Mouse (Mus musculus) left cerebral cortex, adult 2 months (tissue): ENCODE measurements around the gene Rnf183. TPM values are rescaled to one million over a fixed set of nuclear protein-coding genes. Genes with fewer than 3 reads are reported as not detected.
"Not testable (repeated sequence)": the region's sequence is repeated elsewhere in the genome, so short reads cannot be mapped to it uniquely, and the experiment has no call there.

ENCODE experiments used
- DNase-seq, 2 experiments: peaks; one replicate each; pipeline ENCODE4 v3.0.0; 2021 to 2022; ENCODE audit warnings: low spot score in 2 of 2, mixed read lengths in 1 of 2; ENCODE audit errors: extremely low spot score in 1 of 2
- H3K27ac ChIP-seq: fragments of 200-600 bp; 2 replicates; pipeline ENCODE4 v1.8.1; 2022
- H3K4me3 ChIP-seq: fragments of 200-600 bp; 2 replicates; pipeline ENCODE4 v1.8.1; 2022
- CTCF ChIP-seq: fragments of 200-600 bp; IDR thresholded peaks from 2 replicates; pipeline ENCODE4 v1.8.1; 2022; ENCODE audit warnings: antibody characterized with exemption, mild to moderate bottlenecking, moderate library complexity
- intact Hi-C: fragments of 180-260 bp; cut with DNase I; formaldehyde crosslinking; loops from one replicate; pipeline ENCODE4 v1.15.1; 2025
- long read RNA-seq, 2 experiments: library from polyadenylated mRNA; stranded (forward); transcript quantifications; one replicate each; pipeline ENCODE4 v2.0.0; 2021; ENCODE audit warnings: borderline mapping rate in 2 of 2
- total RNA-seq, 2 experiments: library from RNA; stranded (reverse); gene quantifications; 2 replicates each; pipeline ENCODE4 v1.2.3; 2021

Rnf183 gene
- total RNA-seq = not detected
- long read RNA-seq, experiment 1 = 0 reads
- long read RNA-seq, experiment 2 = 0 reads

DNA sequence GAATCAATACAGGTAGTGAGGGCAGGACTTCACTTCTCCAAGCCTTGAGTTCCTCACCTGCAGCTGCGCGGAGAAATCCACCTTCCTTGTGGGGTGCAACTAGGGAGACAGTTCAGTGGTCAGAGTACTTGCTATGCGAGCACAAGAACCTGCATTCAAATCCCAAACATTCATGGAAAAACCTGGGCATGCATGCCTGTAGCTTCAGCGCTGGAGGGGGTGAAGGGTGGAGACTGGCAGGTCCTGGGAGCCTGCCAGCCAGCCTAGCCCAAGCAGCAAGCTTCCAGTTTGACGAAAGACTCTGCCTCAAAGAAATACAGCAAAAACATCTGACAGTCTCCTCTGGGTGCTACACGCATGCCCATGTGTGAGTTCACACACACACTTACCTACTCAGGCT, at the start of gene Rnf183:
Gene Rnf183 (minus strand): TSS at position 172 of the 400 bp plus-strand sequence.
- no peak for DNase-seq
- intact Hi-C loops = no loop called here
- Histone ChIP-seq H3K4me3 (no peak within 1 kb of the TSS), H3K27ac (no peak within 1 kb of the TSS)
- no peak for TF ChIP-seq CTCF

DNA sequence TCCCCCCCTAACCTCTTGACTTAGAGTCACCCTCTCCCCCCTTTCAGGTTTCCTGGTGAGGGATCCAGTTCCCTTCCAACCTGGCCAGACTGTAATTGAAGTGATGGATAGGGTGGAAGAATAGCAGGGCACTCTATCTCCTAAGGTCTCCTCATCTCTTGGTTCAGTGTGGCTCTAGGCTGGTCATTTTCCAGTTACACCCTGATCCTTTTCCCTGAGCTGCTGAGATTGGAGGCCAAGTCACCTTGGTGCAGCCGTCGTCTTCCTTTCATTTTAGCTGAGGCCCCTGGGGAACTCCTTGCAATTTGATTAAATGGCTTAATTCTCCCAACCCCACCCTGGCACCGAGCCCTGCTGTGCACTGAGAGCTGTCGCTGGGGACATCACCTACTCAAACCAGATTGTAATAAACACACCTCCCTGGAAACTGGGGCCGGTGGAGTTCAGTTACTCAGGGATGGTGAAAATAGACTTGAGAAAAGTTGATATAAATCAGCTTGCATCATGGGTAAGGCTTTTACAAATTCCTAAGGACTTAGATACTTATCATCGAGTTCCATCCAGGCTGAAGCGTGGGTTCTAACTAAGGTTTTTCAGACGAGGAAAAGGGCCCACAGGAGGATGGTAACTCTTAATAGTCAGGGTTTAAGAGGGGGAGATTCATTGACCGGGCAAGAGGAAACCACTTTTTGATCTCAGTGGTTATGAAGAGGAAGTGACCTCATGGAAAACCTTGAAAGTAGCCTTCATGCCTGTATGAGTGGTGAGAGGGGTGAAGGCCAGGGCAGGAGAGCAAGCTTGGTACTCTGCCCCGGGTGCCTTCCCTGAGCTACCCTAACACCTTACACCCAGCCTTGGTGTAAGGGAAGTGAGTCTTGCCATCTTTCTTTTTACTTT, 45.9 kb upstream of the Rnf183 start:
- intact Hi-C loops = no loop called here

DNA sequence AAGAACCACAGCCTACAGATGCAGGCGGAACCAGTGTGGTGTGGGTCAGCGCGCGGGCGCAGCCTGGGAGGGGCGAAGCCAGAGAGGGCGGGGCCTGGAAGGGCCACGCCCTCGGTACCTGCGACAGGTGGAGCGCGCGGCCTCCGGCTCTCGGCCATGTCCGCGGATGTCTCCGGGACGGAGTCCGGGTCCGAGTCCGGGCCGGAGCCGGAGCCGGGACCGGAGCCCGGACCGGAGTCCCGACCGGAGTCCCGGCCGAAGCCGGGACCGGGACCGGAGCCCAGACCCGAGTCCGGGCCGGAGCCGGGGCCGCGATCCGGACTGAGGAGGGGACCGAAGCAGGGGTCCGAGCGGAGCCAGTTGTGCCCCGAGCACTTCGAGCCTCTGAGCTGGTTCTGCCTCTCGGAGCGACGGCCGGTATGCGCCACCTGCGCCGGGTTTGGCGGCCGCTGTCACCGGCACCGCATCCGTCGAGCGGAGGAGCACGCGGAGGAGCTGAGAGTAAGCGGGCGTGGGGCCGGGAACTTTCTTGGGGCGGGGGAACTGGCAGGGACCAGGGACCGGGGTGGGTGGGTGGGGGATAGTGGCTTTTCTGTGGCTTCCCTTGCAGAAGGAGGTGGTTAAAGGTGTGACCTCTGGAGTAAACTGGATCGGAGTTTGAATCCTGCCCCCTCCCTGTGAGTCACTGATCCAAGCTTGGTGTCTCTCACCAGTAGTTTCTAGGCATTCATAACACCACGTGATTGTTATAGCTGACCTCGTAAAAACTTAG, 45.1 kb upstream of the Rnf183 start, which contains the start of gene Bspry:
Gene Bspry (plus strand): TSS at position 117 of the 772 bp plus-strand sequence.
- Histone ChIP-seq H3K4me3 (peak within 1 kb of the TSS; percentile 40), H3K27ac (no peak within 1 kb of the TSS)
- DNase-seq = no peak
- intact Hi-C loops = no loop called here
- TF ChIP-seq CTCF = no peak

More for the DNA sequence above, 45.9 kb upstream of the Rnf183 start:
- no peak for DNase-seq
- no peak for TF ChIP-seq CTCF
- Histone ChIP-seq H3K4me3 (no peak overlapping the region), H3K27ac (no peak overlapping the region)

DNA sequence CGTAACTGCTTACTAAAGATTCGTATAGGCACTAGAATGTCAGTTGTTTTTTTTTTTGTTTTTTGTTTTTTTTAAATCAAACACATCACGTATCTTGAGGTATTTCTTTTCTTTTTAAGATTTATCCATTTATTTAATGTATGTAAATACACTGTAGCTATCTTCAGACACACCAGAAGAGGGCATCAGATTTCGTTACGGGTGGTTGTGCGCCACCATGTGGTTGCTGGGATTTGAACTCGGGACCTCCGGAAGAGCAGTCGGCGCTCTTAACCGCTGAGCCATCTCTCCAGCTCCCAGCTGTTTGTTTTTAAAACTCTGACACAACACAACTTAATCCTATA, 44.5 kb upstream of the Rnf183 start:
- DNase-seq, intact Hi-C loops, H3K27ac ChIP-seq: not testable (repeated sequence)
- H3K4me3 ChIP-seq = peak overlapping the region; percentile 40
- TF ChIP-seq CTCF = peak; percentile 47

DNA sequence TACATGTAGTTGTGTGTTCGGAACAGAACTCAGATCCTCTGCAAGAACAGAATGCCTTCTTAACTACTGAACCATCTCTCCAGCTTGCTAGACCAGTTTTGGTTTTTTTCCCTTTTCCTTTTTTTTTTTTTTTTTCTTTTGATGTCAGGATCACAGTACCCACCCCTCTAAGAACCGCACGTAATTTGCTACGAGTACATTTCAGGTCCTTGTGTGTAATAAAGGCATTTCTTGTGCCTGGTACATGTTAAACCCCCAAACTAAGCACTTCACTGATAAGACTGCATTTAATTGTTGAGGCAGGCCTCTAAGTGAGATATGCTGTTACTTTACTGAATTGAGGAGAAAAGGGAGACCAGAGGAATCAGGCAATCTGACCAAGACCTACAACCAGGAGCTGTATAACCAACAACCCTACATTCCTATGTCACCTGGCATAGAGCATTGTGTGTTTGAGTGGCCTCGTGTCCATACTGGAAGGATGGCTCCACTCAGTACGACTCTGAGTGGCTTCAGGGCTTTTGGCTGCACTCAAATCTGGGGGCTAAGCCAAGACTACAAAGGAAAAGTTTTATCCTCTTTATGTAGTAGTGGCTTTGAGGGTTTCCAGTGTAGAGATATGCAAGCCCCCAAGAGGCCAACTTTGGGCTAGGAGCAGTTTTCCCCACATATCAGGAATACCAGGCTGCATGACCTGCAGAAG, 42.6 kb upstream of the Rnf183 start:
- no peak for DNase-seq
- no peak overlapping the region for H3K4me3 ChIP-seq
- intact Hi-C loops = no loop called here
- no peak for TF ChIP-seq CTCF
- H3K27ac ChIP-seq = no peak overlapping the region

DNA sequence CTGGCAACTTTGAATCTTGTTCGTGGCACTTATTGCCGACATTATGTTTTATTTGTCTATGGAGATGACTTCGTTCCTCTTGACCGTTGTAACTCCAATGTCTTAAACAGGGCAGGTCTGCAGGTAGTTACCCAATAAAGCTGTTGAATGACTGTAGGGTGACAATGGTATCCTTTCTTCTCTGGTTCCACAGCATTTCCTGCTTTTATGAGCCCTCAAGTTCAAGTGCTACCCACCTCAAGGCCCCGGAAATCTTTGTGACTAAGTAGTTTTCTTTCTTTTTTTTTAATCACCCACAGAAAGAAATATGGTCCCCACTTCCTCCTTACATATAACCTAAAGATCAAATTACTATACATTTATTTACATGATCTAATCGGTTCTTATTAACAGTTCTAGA, 40.7 kb upstream of the Rnf183 start:
- intact Hi-C loops = no loop called here
- TF ChIP-seq CTCF = no peak
- H3K4me3 ChIP-seq = no peak overlapping the region
- DNase-seq = no peak
- no peak overlapping the region for H3K27ac ChIP-seq

DNA sequence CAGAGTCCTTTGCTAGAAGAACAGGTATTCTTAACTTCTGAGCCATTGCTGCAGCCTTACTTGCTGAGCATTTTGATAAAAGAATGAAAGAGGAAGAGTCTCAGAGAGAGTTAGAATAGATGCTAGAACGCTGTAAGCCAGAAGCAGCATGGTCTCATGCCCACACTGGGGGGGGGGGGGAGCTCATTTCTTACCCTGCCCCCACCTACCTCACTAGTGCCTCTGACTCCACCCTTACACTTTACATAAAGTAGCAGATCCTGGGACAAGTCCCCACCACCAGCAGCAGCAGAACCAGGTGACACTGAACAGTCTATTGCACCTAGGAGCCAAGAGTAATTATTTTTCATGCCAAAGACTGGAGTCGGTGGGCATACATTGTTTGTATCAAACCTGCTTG, 40.1 kb upstream of the Rnf183 start:
- intact Hi-C loops = no loop called here
- no peak overlapping the region for H3K27ac ChIP-seq
- no peak overlapping the region for H3K4me3 ChIP-seq
- no peak for DNase-seq
- TF ChIP-seq CTCF = no peak

DNA sequence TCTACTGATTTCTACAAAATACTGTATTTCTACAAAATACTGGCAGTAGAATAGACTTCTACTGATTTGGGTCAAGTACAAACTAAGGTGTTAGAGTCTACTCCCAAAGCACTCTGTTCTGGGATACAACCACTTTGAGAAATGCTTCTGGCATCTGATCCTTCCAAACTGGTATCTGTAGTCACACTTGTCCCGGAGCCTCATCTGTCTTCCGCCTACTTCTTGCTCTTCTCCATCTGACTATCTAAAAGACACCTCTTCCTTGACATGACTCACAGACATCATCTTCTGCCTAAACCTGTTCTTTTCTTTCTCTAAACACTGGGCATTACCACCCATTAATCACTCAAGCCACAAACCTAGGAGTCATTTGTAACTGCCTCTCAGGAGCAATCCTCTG, 37.0 kb upstream of the Rnf183 start:
- intact Hi-C loops = loop anchor here (1.0 kb wide), 1 partner anchor 24 kb away; no protein-coding TSS in a partner anchor
- peak in 1 of 2 experiments; percentile 25 for DNase-seq
- no peak for TF ChIP-seq CTCF

DNA sequence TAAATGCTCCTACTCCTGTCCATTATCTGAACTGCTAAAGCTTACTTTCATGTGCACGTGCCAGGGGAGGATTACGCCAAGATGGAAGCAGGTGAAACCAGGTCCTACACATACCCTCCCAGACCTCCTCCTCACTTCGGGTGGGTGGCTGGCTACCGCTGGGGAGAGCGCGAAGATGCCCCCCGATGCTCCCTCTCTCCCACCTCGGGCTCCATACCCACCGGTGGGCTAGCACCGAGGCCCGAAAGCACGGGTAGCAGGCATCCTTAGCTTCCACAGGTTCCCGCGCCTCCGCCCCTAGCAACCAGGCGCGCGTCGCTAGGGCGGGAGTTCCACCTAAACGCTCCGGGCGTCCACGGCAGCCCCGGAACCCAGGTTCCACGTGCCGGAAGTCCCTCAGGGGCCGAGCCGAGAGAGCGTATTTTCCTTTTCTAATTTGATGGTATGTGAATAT, 35.6 kb upstream of the Rnf183 start, which contains the start of gene Wdr31:
Gene Wdr31 (minus strand): TSS at position 299 of the 454 bp plus-strand sequence.
- peak; percentile 86 to 88 for DNase-seq
- no peak for TF ChIP-seq CTCF
- intact Hi-C loops = no loop called here
- H3K27ac ChIP-seq = peak within 1 kb of the TSS; percentile 69
- peak within 1 kb of the TSS; percentile 77 for H3K4me3 ChIP-seq

More for the DNA sequence above, 37.0 kb upstream of the Rnf183 start:
- Histone ChIP-seq H3K27ac (no peak overlapping the region), H3K4me3 (no peak overlapping the region)

DNA sequence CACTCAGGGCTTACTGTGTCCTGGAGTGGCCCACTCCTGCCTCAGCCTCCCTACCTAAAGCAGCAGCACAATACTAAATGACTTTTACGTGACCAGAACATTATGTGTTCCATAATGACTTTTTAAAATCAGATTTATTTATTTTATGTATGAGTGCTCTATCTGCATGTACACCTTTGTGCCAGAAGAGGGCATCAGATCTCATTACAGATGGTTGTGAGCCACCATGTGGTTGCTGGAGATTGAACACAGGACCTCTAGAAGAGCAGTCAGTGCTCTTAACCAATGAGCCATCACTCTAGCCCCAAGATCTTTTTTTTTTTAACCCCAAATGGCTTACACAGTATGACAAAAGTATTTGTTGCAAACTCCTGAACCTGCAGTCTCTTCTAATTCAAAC, 33.1 kb upstream of the Rnf183 start:
- intact Hi-C loops = no loop called here
- no peak for DNase-seq
- TF ChIP-seq CTCF = peak; percentile 38
- Histone ChIP-seq H3K4me3 (no peak overlapping the region), H3K27ac (no peak overlapping the region)

DNA sequence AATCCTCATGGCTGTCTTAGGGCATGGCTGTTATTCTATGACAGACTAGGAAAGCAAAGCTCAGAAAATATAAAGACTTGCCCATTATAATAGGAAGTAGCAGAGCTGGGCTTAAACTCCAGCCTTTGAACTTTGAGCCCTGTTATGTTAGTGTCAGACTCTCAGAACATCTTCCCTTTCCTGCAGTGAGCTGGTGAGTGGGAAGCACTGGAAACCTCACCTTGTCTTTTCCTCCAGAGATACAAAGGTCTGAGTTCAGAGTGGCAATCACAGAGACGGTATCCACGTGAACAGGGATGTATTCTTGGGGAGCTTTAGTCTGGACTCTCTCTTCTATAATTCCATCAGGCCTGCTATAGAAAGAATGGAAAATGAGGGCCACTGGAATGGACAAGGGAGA, 28.1 kb upstream of the Rnf183 start:
- no peak for DNase-seq
- intact Hi-C loops = no loop called here
- H3K27ac ChIP-seq = no peak overlapping the region
- no peak overlapping the region for H3K4me3 ChIP-seq
- TF ChIP-seq CTCF = no peak
